Mouse (Mus musculus) hindbrain, embryonic 10.5 days (tissue): ENCODE measurements around the gene Zxdb. TPM values are rescaled to one million over a fixed set of nuclear protein-coding genes. Genes with fewer than 3 reads are reported as not detected.

ENCODE experiments used
- polyA plus RNA-seq: library from polyadenylated mRNA; unstranded; fragments of >200 nt; fragmentation: Nextera tagmentation; extraction: Ambion mirVana; gene quantifications from 2 replicates; pipeline ENCODE4 v1.2.1, GENCODE M21; 2016

The Zxdb gene
- polyA plus RNA-seq, 1 experiment from 2014 or later, result 0.63 TPM

Other genes with a start within 250 kb of the Zxdb start
- gene Maged1, start 182.4 kb upstream of the Zxdb start, polyA plus RNA-seq, result 588 and 751 TPM in 2 replicates
- gene Gspt2, start 88.5 kb upstream of the Zxdb start, polyA plus RNA-seq, result 9.5 and 9.7 TPM in 2 replicates